Mouse (Mus musculus) ES-E14 (cell line): ENCODE data around the gene Midn.

Experiments
- HCFC1 ChIP-seq: IDR thresholded peaks from 2 replicates; pipeline ENCODE4 v1.6.1; 2012; ENCODE audit warnings: low read length, inconsistent platforms, borderline replicate concordance; ENCODE audit not compliant: insufficient read depth
- MAFK ChIP-seq: IDR thresholded peaks from 2 replicates; pipeline ENCODE4 v1.6.1; 2014; ENCODE audit warnings: mild to moderate bottlenecking, low read depth, low read length, inconsistent platforms; ENCODE audit not compliant: insufficient read depth
- ZC3H11A ChIP-seq: IDR thresholded peaks from 2 replicates; pipeline ENCODE4 v1.6.1; 2012; ENCODE audit warnings: low read depth, mild to moderate bottlenecking, inconsistent platforms, low read length, borderline replicate concordance
- ZNF384 ChIP-seq: IDR thresholded peaks from 2 replicates; pipeline ENCODE4 v1.6.1; 2012; ENCODE audit warnings: low read depth, low read length, inconsistent platforms

DNA sequence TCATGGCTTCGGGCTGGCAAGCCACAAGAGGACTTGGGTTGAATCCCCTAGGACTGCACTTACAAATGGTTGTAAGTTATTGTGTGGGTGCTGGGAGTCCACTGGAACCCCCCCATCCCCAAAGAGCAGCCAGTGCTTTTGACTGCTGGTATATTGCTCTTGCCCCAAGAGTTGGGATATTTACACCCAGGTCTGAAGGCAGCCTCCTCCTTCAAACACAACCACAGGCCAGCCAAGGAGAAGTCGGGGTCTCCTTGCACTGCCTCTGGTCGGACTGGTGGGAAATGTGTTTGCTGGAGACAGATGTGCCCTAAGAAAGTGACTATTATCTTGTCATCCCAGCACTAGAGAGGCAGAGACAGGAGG, 14.2 kb downstream of the Midn start:
- TF ChIP-seq MAFK = no peak
- TF ChIP-seq HCFC1 = no peak
- TF ChIP-seq ZNF384 = no peak
- TF ChIP-seq ZC3H11A = no peak
